Mouse (Mus musculus): Measurements from ENCODE around the gene Olfr1140.

Olfr1140 gene

DNA sequence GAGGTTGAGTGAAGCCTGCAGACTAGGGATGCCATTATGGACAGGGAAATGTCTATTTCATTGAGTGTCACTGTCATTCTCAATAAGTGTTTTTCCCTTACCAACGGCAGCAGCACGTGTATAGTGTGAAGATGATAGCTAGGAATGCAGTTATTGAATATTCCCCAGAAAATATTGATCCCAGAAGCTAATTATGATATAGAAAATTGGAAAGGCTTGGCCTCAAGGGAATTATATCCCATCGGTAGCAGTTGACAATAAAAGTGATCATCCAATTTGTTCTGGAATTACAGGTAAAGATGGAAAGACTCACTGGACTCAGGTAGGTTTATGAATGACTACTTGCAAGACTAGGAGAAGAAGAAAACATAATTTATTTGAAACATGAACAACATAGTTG lies at the start of gene Olfr1140:
Gene Olfr1140 (plus strand): TSS at position 301 of the 400 bp plus-strand sequence.
- no peak for DNase-seq (ENCODE audit: extremely low read depth, low read depth)

GRCm38 (mm10) chr2:87693847-87694246 lies 49.7 kb upstream of the Olfr1140 start, which contains the start of gene Olfr1136:
Gene Olfr1136 (minus strand): TSS chr2:87693947.
- no peak for DNase-seq (ENCODE audit: extremely low read depth, low read depth)

DNA sequence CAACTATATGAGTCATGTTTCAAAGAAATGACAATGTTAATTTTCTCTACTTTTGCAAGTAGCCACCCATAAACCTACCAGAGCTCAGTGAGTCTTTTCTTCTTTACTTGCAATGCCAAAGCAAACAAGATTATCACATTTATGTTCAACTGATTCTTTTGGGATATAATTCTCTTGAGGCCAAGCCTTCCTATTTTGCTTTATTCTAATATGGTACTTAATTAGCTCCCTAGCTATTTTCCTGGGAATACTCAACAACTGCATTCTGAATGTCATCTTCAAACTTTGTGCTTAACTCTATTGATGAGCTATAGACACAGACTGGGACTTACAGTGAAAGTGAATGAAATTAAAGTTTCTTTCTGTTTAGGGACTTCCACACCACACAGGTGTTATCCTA lies 30.5 kb upstream of the Olfr1140 start, which contains the start of gene Olfr1137:
Gene Olfr1137 (minus strand): TSS at position 101 of the 400 bp plus-strand sequence.
- no peak for DNase-seq (ENCODE audit: extremely low read depth, low read depth)

DNA sequence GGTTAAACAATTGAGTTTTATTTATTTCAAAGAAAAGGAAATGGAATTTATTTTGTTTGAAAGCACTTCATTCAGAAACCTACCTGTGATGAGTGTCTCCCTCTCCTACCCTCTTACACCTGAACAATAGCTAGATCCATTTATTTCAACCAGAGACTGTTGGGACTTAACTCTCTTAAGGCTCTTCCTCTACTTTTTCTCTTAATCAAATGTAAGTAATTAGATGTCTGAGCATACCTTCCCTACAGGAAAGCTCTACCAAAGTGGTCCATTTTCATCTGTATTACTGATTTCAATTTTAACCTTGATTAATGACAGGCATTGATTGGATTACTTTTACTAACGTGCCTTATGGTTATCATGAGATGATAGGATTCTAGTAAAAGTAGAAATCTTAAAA lies 3.7 kb upstream of the Olfr1140 start, which contains the start of gene Olfr1138:
Gene Olfr1138 (minus strand): TSS at position 101 of the 400 bp plus-strand sequence.
- DNase-seq (ENCODE audit: extremely low read depth, low read depth) = no peak

DNA sequence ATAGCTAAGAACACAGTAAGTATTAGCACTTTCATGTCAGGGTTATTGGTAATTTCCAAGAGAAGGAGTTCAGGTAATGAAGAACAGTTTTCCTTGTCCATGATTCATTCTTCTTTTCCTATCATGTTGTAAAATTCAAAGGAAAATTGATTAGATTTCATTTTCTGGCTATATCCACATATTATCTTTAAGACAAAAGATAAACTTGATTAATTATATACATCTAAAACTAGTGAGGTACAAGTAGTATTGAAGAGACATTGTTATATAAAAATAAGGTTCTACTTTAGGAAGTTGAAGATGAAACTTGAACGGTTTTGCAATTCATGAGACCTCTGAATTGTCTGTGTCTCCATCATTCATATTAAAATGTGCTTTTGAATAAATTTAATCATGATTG lies 10.3 kb downstream of the Olfr1140 start, which contains the start of gene Olfr1141:
Gene Olfr1141 (minus strand): TSS at position 101 of the 400 bp plus-strand sequence.
- no peak for DNase-seq (ENCODE audit: extremely low read depth, low read depth)

DNA sequence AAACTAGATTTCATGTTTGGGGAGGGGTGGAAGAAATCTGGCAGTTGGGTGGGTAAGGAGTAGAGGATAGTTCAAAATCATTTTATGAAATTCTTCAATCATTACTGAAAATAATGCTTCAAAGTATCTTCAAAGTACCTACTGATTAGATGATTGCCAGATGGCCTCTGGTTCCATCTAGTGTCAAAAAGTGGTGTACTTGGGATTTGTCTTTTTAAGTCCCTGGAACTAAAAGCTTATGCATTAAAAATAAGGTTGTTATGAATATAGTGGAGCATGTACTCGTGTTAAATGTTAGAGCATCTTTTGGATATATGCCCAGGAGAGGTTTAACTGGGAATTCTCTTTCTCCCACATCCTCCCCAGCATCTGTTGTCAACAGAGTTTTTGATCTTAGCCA lies 32.6 kb downstream of the Olfr1140 start:
- DNase-seq (ENCODE audit: extremely low read depth, low read depth) = no peak

GRCm38 (mm10) chr2:87779183-87779582 lies 35.6 kb downstream of the Olfr1140 start, which contains the start of gene Olfr152:
Gene Olfr152 (plus strand): TSS chr2:87779483.
- no peak for DNase-seq (ENCODE audit: extremely low read depth, low read depth)

Measured in MEL-GATA-1-ER (cell line).